Mouse (Mus musculus): ENCODE results near the gene Fam117a. TPM values are rescaled to one million over a fixed set of nuclear protein-coding genes. Genes with fewer than 3 reads are reported as not detected.
"Not testable (repeated sequence)": the region's sequence is repeated elsewhere in the genome, so short reads cannot be mapped to it uniquely, and the experiment has no call there.

The Fam117a gene
- polyA plus RNA-seq, 1 experiment = 14.3 TPM

- no peak overlapping the region for H3K4me3 ChIP-seq (replicated peaks; ENCODE audit: insufficient read depth, low read depth, low read length)
- H3K27me3 ChIP-seq (ENCODE audit: control insufficient read depth, insufficient read depth, low read length) = no peaks in the 10 kb centered on the region
- peak overlapping the region; percentile 5; the same call in 1 of the 2 replicates for H3K27ac ChIP-seq (ENCODE audit: insufficient read depth, low read length)
- TF ChIP-seq CTCF (IDR thresholded peaks at IDR 0.05; ENCODE audit: borderline replicate concordance, insufficient read depth, low read depth, low read length) (peak; percentile 79), POLR2A (IDR thresholded peaks at IDR 0.05; ENCODE audit: borderline replicate concordance, insufficient read depth, low read length) (no peak)
- peaks cover 45% of the 10 kb centered on the region for H3K4me1 ChIP-seq (ENCODE audit: control insufficient read depth, insufficient read depth, low read length)
- 30% methylated on average over 14 of the region's 14 CpGs for WGBS
- peak; percentile 67 to 84 for DNase-seq
Measured at GRCm38 (mm10) chr11:95397843-95398835, 61.3 kb downstream of the Fam117a start.

GRCm38 (mm10) chr11:95399520-95400020, 62.8 kb downstream of the Fam117a start:
- H3K27me3 ChIP-seq (ENCODE audit: control insufficient read depth, insufficient read depth, low read length) = no peaks in the 10 kb centered on the region
- no peak overlapping the region for H3K27ac ChIP-seq (ENCODE audit: insufficient read depth, low read length)
- peaks cover 50% of the 10 kb centered on the region for H3K4me1 ChIP-seq (ENCODE audit: control insufficient read depth, insufficient read depth, low read length)
- H3K4me3 ChIP-seq (replicated peaks; ENCODE audit: insufficient read depth, low read depth, low read length) = no peak overlapping the region
- TF ChIP-seq CTCF (IDR thresholded peaks at IDR 0.05; ENCODE audit: borderline replicate concordance, insufficient read depth, low read depth, low read length) (no peak), POLR2A (IDR thresholded peaks at IDR 0.05; ENCODE audit: borderline replicate concordance, insufficient read depth, low read length) (no peak)
- 51% methylated on average over 13 of the region's 13 CpGs for WGBS
- DNase-seq = peak in 1 of 2 experiments; percentile 28

- Histone ChIP-seq H3K4me1 (ENCODE audit: control insufficient read depth, insufficient read depth, low read length) (peaks cover 42% of the 10 kb centered on the region), H3K27me3 (ENCODE audit: control insufficient read depth, insufficient read depth, low read length) (no peaks in the 10 kb centered on the region), H3K4me3 (replicated peaks; ENCODE audit: insufficient read depth, low read depth, low read length) (no peak overlapping the region), H3K27ac (ENCODE audit: insufficient read depth, low read length) (peak overlapping the region; percentile 93)
- TF ChIP-seq CTCF (IDR thresholded peaks at IDR 0.05; ENCODE audit: borderline replicate concordance, insufficient read depth, low read depth, low read length) = no peak
- no peak for TF ChIP-seq POLR2A (IDR thresholded peaks at IDR 0.05; ENCODE audit: borderline replicate concordance, insufficient read depth, low read length)
- DNase-seq = no peak
- 85% methylated on average over 5 of the region's 5 CpGs for WGBS
Measured at GRCm38 (mm10) chr11:95401568-95401967, 64.8 kb downstream of the Fam117a start.

- WGBS = 5% methylated on average over 5 of the region's 5 CpGs
- peak overlapping the region; percentile 93 for H3K27ac ChIP-seq (ENCODE audit: insufficient read depth, low read length)
Measured at GRCm38 (mm10) chr11:95402196-95402595, 65.4 kb downstream of the Fam117a start.

GRCm38 (mm10) chr11:95402658-95403101, 65.9 kb downstream of the Fam117a start:
- peak; percentile 56 to 74 for DNase-seq
- WGBS = 13% methylated on average over 8 of the region's 8 CpGs
- peak overlapping the region; percentile 93 for H3K27ac ChIP-seq (ENCODE audit: insufficient read depth, low read length)
- peaks cover 39% of the 10 kb centered on the region for H3K4me1 ChIP-seq (ENCODE audit: control insufficient read depth, insufficient read depth, low read length)
- TF ChIP-seq POLR2A (IDR thresholded peaks at IDR 0.05; ENCODE audit: borderline replicate concordance, insufficient read depth, low read length) (no peak), CTCF (IDR thresholded peaks at IDR 0.05; ENCODE audit: borderline replicate concordance, insufficient read depth, low read depth, low read length) (no peak)
- H3K27me3 ChIP-seq (ENCODE audit: control insufficient read depth, insufficient read depth, low read length) = no peaks in the 10 kb centered on the region
- no peak overlapping the region for H3K4me3 ChIP-seq (replicated peaks; ENCODE audit: insufficient read depth, low read depth, low read length)

More at GRCm38 (mm10) chr11:95402196-95402595, 65.4 kb downstream of the Fam117a start:
- no peak for TF ChIP-seq POLR2A (IDR thresholded peaks at IDR 0.05; ENCODE audit: borderline replicate concordance, insufficient read depth, low read length)
- no peak for TF ChIP-seq CTCF (IDR thresholded peaks at IDR 0.05; ENCODE audit: borderline replicate concordance, insufficient read depth, low read depth, low read length)
- Histone ChIP-seq H3K27me3 (ENCODE audit: control insufficient read depth, insufficient read depth, low read length) (no peaks in the 10 kb centered on the region), H3K4me3 (replicated peaks; ENCODE audit: insufficient read depth, low read depth, low read length) (no peak overlapping the region), H3K4me1 (ENCODE audit: control insufficient read depth, insufficient read depth, low read length) (peaks cover 39% of the 10 kb centered on the region)
- DNase-seq = peak; percentile 87 to 93

GRCm38 (mm10) chr11:95403382-95404340, 66.8 kb downstream of the Fam117a start:
- peaks cover 32% of the 10 kb centered on the region for H3K4me1 ChIP-seq (ENCODE audit: control insufficient read depth, insufficient read depth, low read length)
- 59% methylated on average over 16 of the region's 16 CpGs for WGBS
- H3K27me3 ChIP-seq (ENCODE audit: control insufficient read depth, insufficient read depth, low read length) = no peaks in the 10 kb centered on the region
- H3K27ac ChIP-seq (ENCODE audit: insufficient read depth, low read length) = peak overlapping the region; percentile 15; the same call in 1 of the 2 replicates
- no peak for TF ChIP-seq POLR2A (IDR thresholded peaks at IDR 0.05; ENCODE audit: borderline replicate concordance, insufficient read depth, low read length)
- TF ChIP-seq CTCF (IDR thresholded peaks at IDR 0.05; ENCODE audit: borderline replicate concordance, insufficient read depth, low read depth, low read length) = no peak
- no peak overlapping the region for H3K4me3 ChIP-seq (replicated peaks; ENCODE audit: insufficient read depth, low read depth, low read length)
- DNase-seq = peak in 1 of 2 experiments; percentile 56

- WGBS = 48% methylated on average over 4 of the region's 4 CpGs
- no peak for TF ChIP-seq POLR2A (IDR thresholded peaks at IDR 0.05; ENCODE audit: borderline replicate concordance, insufficient read depth, low read length)
- TF ChIP-seq CTCF (IDR thresholded peaks at IDR 0.05; ENCODE audit: borderline replicate concordance, insufficient read depth, low read depth, low read length) = no peak
- Histone ChIP-seq H3K4me1 (ENCODE audit: control insufficient read depth, insufficient read depth, low read length) (peaks cover 23% of the 10 kb centered on the region), H3K4me3 (replicated peaks; ENCODE audit: insufficient read depth, low read depth, low read length) (no peak overlapping the region), H3K27ac (ENCODE audit: insufficient read depth, low read length) (no peak overlapping the region), H3K27me3 (ENCODE audit: control insufficient read depth, insufficient read depth, low read length) (no peaks in the 10 kb centered on the region)
- no peak for DNase-seq
Measured at GRCm38 (mm10) chr11:95405771-95406170, 69.0 kb downstream of the Fam117a start.

GRCm38 (mm10) chr11:95406398-95406797, 69.6 kb downstream of the Fam117a start:
- WGBS = 94% methylated on average over 5 of the region's 5 CpGs
- H3K27ac ChIP-seq (ENCODE audit: insufficient read depth, low read length) = not testable (repeated sequence)
- peaks cover 23% of the 10 kb centered on the region for H3K4me1 ChIP-seq (ENCODE audit: control insufficient read depth, insufficient read depth, low read length)

More at GRCm38 (mm10) chr11:95406398-95406797, 69.6 kb downstream of the Fam117a start:
- DNase-seq; H3K4me3 ChIP-seq (replicated peaks; ENCODE audit: insufficient read depth, low read depth, low read length); H3K27me3 ChIP-seq (ENCODE audit: control insufficient read depth, insufficient read depth, low read length): not testable (repeated sequence)

Measured in cerebellum, adult 2 months (tissue).